Mouse (Mus musculus) myocyte (in vitro differentiated cells): ENCODE results near the gene Dcst1. TPM values are rescaled to one million over a fixed set of nuclear protein-coding genes. Genes with fewer than 3 reads are reported as not detected.

Source experiments
- H3K27me3 ChIP-seq: one replicate; pipeline ENCODE4 v1.6.1; 2011; ENCODE audit not compliant: control insufficient read depth, insufficient read depth, insufficient read length
- H3K36me3 ChIP-seq: one replicate; pipeline ENCODE4 v1.6.1; 2011; ENCODE audit not compliant: control insufficient read depth, insufficient read depth
- H3K4me2 ChIP-seq: one replicate; pipeline ENCODE4 v1.6.1; 2011; ENCODE audit warnings: low read depth, control low read depth
- H3K4me3 ChIP-seq: one replicate; pipeline ENCODE4 v1.5.1; 2011; ENCODE audit warnings: mild to moderate bottlenecking, control low read depth, moderate library complexity
- H3K79me2 ChIP-seq: one replicate; pipeline ENCODE4 v1.6.1; 2011; ENCODE audit not compliant: control insufficient read depth, insufficient read depth
- H3ac ChIP-seq: one replicate; pipeline ENCODE4 v1.6.1; 2011; ENCODE audit not compliant: control insufficient read depth, insufficient read length
- CEBPB ChIP-seq: IDR thresholded peaks from 2 replicates; pipeline ENCODE4 v1.6.1; 2011; ENCODE audit warnings: mild to moderate bottlenecking, moderate library complexity; ENCODE audit not compliant: poor library complexity, insufficient read depth, severe bottlenecking
- E2F4 ChIP-seq: IDR thresholded peaks from one replicate; pipeline ENCODE4 v1.6.1; 2011; ENCODE audit warnings: mild to moderate bottlenecking, control low read depth, moderate library complexity; ENCODE audit not compliant: insufficient read depth
- MAX ChIP-seq: IDR thresholded peaks from one replicate; pipeline ENCODE4 v1.6.1; 2011; ENCODE audit warnings: low read depth, mild to moderate bottlenecking, control low read depth
- MYOD1 ChIP-seq, 3 experiments: IDR thresholded peaks; one replicate each; pipeline ENCODE4 v1.6.1; 2011; ENCODE audit warnings: control low read depth in 2 of 3, low read depth in 2 of 3, mild to moderate bottlenecking in 2 of 3, moderate library complexity in 1 of 3; ENCODE audit not compliant: insufficient read length in 2 of 3, control insufficient read depth in 1 of 3
- MYOG ChIP-seq, 3 experiments: IDR thresholded peaks; one replicate each; pipeline ENCODE4 v1.6.1; 2011; ENCODE audit warnings: control low read depth in 2 of 3, low read depth in 2 of 3, mild to moderate bottlenecking in 2 of 3; ENCODE audit not compliant: insufficient read length in 2 of 3, control insufficient read depth in 1 of 3, insufficient read depth in 1 of 3
- POLR2A ChIP-seq: IDR thresholded peaks from one replicate; pipeline ENCODE4 v1.6.1; 2011; ENCODE audit warnings: low read depth, mild to moderate bottlenecking, control low read depth, moderate library complexity; ENCODE audit not compliant: insufficient read length
- POLR2AphosphoS2 ChIP-seq: IDR thresholded peaks from one replicate; pipeline ENCODE4 v1.6.1; 2011; ENCODE audit warnings: low read depth, control low read depth; ENCODE audit not compliant: insufficient read length
- REST ChIP-seq: IDR thresholded peaks from one replicate; pipeline ENCODE4 v1.6.1; 2011; ENCODE audit warnings: mild to moderate bottlenecking, control low read depth, moderate library complexity; ENCODE audit not compliant: insufficient read depth, insufficient read length
- SRF ChIP-seq: IDR thresholded peaks from one replicate; pipeline ENCODE4 v1.6.1; 2011; ENCODE audit warnings: low read depth; ENCODE audit not compliant: control insufficient read depth, insufficient read length
- TCF12 ChIP-seq: IDR thresholded peaks from one replicate; pipeline ENCODE4 v1.6.1; 2011; ENCODE audit warnings: mild to moderate bottlenecking, control low read depth; ENCODE audit not compliant: poor library complexity, insufficient read depth, severe bottlenecking
- TCF3 ChIP-seq: IDR thresholded peaks from one replicate; pipeline ENCODE4 v1.6.1; 2011; ENCODE audit warnings: low read depth, control low read depth; ENCODE audit not compliant: insufficient read length
- USF1 ChIP-seq: IDR thresholded peaks from one replicate; pipeline ENCODE4 v1.6.1; 2011; ENCODE audit warnings: low read depth, mild to moderate bottlenecking, control low read depth, moderate library complexity
- polyA plus RNA-seq: library from polyadenylated mRNA; unstranded; fragments of >200 nt; fragmentation: generic; extraction: Trizol; gene quantifications from one replicate; pipeline ENCODE4 v1.2.1, GENCODE M21; 2012; ENCODE audit warnings: missing spikeins

Gene Dcst1
- polyA plus RNA-seq, 1 experiment: 0.41 TPM

DNA sequence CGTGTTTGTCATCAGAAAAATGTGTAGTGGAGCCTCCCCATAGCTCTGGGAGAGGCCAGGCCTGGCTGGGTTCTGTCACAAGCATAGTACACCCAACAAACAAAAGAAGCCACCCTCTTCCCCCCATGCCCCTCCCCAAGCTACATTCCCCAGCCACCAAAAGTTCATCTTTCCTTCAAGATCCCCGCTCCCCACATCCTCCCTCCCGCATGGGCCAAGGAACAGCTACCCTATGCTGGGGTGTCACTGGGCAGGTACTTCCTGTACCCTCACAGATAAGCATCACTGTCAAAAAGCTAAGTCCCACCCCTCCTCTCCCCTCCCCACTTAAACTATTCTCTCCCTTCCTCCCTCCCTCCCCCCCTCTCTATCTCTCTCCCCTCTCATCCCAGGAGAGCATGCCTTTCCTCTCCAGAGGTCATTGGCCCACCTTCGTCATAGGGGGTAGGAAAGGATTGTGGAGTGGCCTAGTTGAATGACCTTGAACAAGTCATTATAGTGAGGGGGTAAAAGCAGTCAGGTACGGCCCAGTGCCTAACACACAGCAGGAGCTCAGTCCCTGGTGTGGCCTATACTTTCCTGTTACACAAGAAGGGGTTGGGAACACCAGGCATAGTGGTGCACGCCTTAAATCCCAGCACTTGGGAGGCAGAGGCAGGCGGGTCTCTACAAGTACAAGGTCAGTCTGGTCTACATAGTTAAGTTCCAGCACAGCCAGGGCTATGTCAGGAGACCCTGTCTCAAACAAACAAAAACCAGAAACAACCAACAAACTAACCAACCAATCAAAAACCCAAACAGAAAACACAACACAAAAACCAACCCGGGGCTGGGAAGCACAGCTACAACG, 17.2 kb upstream of the Dcst1 start:
- Histone ChIP-seq H3ac (no peak overlapping the region), H3K4me3 (no peak overlapping the region), H3K4me2 (no peak overlapping the region), H3K27me3 (no peaks in the 10 kb centered on the region), H3K36me3 (peaks cover 19% of the 10 kb centered on the region), H3K79me2 (peaks cover 27% of the 10 kb centered on the region)
- no peak for TF ChIP-seq MYOG (IDR thresholded peaks at IDR 0.05; ENCODE audit: control insufficient read depth in 1 of 3, insufficient read depth in 1 of 3, insufficient read length in 2 of 3, low read depth in 2 of 3)
- no peak for TF ChIP-seq POLR2A
- TF ChIP-seq USF1: no peak
- no peak for TF ChIP-seq E2F4
- TF ChIP-seq POLR2AphosphoS2: no peak
- TF ChIP-seq SRF: no peak
- no peak for TF ChIP-seq MAX
- no peak for TF ChIP-seq MYOD1 (IDR thresholded peaks at IDR 0.05; ENCODE audit: control insufficient read depth in 1 of 3, insufficient read length in 2 of 3, low read depth in 2 of 3)
- no peak for TF ChIP-seq CEBPB
- TF ChIP-seq TCF12: no peak
- TF ChIP-seq TCF3: no peak
- no peak for TF ChIP-seq REST

DNA sequence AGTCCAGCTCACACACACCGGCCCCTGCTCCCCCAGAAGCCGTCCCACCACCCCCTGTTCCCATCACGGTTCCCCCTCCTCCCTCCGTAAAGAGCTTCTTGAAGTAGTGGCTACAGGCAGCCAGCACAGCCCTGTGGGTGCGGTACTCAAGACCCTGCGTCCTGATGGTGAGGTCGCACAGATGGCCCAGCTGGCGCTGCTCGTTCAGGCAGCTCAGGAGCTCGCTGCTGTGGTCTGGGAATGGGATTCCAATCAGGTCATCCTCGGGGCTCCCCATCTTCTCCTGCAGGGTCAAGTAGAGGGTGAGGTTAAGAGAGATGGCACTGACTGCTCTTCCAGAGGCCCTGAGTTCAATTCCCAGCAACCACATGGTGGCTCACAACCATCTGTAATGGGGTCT, 16.2 kb upstream of the Dcst1 start:
- H3K4me2 ChIP-seq: no peak overlapping the region
- TF ChIP-seq MYOD1 (IDR thresholded peaks at IDR 0.05; ENCODE audit: control insufficient read depth in 1 of 3, insufficient read length in 2 of 3, low read depth in 2 of 3) (peak in 2 of 3 experiments; percentile 16 to 18), CEBPB (no peak), USF1 (no peak)

DNA sequence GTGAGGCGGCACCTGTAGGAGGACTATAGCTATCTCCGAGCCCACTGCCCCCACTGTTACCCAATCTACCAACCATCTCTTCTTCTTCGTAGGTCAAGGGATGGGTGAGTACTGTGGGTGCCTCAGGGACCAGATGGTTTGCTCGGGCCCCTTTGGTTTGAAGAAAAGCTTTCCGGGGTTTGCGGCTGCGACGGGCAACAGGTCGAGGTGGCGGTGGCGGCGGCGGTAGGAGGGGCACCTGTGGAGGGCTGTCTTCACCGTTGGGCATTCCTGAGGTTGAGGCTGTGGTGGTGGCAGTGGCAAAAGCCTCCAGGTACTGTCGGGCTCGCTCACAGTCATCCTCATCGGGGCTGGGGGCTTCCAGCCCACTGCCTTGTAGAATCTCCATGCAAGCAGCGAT, 15.7 kb upstream of the Dcst1 start:
- Histone ChIP-seq H3K36me3 (peaks cover 15% of the 10 kb centered on the region), H3K4me2 (no peak overlapping the region), H3K79me2 (peaks cover 27% of the 10 kb centered on the region), H3K27me3 (no peaks in the 10 kb centered on the region), H3ac (no peak overlapping the region), H3K4me3 (no peak overlapping the region)
- no peak for TF ChIP-seq MAX
- TF ChIP-seq USF1: no peak
- TF ChIP-seq TCF12: no peak
- no peak for TF ChIP-seq CEBPB

More for the DNA sequence above, 16.2 kb upstream of the Dcst1 start:
- H3K4me3 ChIP-seq: no peak overlapping the region
- no peak overlapping the region for H3ac ChIP-seq
- peaks cover 27% of the 10 kb centered on the region for H3K79me2 ChIP-seq
- peaks cover 19% of the 10 kb centered on the region for H3K36me3 ChIP-seq
- H3K27me3 ChIP-seq: no peaks in the 10 kb centered on the region

DNA sequence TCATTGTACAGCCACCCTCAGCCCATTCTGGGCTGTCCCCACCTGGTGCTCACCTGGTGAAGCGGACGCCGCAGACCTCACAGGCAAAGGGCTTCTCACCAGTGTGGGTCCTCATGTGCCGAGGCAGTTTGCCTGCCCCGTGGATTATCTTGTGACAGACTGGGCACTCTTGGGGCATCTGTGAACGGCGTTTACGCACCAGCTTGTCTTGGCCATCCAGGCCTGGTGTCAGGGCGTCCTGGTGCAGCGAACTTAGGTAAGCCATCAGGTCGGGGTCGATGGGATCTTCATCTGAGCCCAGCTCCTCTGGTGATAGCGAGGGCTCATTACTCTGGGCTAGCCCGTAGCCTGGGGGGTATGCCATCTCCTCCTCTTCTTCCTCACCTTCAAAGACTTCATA, 15.2 kb upstream of the Dcst1 start:
- TF ChIP-seq MYOG (IDR thresholded peaks at IDR 0.05; ENCODE audit: control insufficient read depth in 1 of 3, insufficient read depth in 1 of 3, insufficient read length in 2 of 3, low read depth in 2 of 3) (no peak), E2F4 (no peak), POLR2AphosphoS2 (no peak), POLR2A (no peak), TCF3 (no peak), TCF12 (no peak), CEBPB (no peak), REST (no peak)
- H3K79me2 ChIP-seq: peaks cover 25% of the 10 kb centered on the region
- peaks cover 14% of the 10 kb centered on the region for H3K36me3 ChIP-seq
- no peak overlapping the region for H3K4me3 ChIP-seq
- H3ac ChIP-seq: no peak overlapping the region
- H3K27me3 ChIP-seq: no peaks in the 10 kb centered on the region
- no peak overlapping the region for H3K4me2 ChIP-seq

DNA sequence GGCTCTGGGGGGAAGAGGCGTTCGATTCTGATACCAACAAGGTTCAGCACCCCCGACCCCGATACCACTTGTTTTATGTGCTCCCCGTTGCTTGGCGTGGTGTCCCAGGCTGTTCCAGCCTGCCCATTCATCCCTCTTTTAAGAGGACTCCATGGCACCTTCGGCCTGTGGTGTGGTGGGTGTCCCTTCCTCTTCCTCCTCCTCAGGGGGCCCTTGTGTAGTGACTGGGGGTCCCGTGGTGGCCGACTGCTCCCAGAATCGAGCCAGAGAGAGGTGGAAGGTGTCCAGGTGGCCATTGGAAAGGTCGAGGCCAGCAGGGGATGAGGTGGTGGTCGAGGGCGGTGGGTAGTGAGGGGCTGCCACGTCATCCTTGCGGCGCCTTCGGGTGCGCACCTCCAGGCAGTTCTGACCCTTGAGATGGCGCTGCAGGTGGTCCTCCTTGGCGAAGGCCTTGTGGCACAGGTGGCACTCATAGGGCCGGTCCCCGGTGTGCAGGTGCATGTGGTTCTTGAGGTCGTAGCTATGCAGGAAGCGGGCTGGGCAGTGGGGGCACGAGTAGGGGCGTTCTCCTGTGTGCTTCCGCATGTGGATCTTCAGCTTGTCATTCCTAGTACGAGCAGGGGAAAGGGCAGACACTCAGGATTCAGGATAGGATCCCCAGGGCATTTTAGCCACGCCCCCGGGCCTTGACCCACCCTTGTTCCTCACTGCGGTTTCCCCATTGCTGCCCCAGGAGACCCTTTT, 14.5 kb upstream of the Dcst1 start:
- Histone ChIP-seq H3K36me3 (peaks cover 14% of the 10 kb centered on the region), H3K27me3 (no peaks in the 10 kb centered on the region), H3ac (no peak overlapping the region), H3K79me2 (peaks cover 19% of the 10 kb centered on the region), H3K4me2 (no peak overlapping the region), H3K4me3 (peak overlapping the region; percentile 7)
- no peak for TF ChIP-seq E2F4
- TF ChIP-seq POLR2AphosphoS2: peak; percentile 53
